Mouse (Mus musculus) lung, embryonic 15.5 days (tissue): ENCODE measurements around the gene Jak1. TPM values are rescaled to one million over a fixed set of nuclear protein-coding genes. Genes with fewer than 3 reads are reported as not detected.

ENCODE experiments used
- ATAC-seq: fragments of 200-750 bp; cut with Nextera tagmentation; 2 replicates; pipeline ENCODE4 v1.8.0; 2017; ENCODE audit warnings: moderate number of reproducible peaks, borderline replicate concordance; ENCODE audit not compliant: low FRiP score, low TSS enrichment; ENCODE audit errors: extremely low read depth
- H3K27ac ChIP-seq: fragments of 300-500 bp; sonication (generic); 2 replicates; pipeline ENCODE4 v1.5.1; 2015; ENCODE audit warnings: moderate library complexity, mild to moderate bottlenecking, inconsistent platforms
- H3K27me3 ChIP-seq: fragments of 300-500 bp; sonication (generic); 2 replicates; pipeline ENCODE4 v1.6.1; 2015; ENCODE audit warnings: inconsistent platforms
- H3K36me3 ChIP-seq: fragments of 300-500 bp; sonication (generic); 2 replicates; pipeline ENCODE4 v1.6.1; 2015; ENCODE audit warnings: inconsistent platforms
- H3K4me1 ChIP-seq: fragments of 300-500 bp; sonication (generic); 2 replicates; pipeline ENCODE4 v1.6.1; 2015; ENCODE audit warnings: inconsistent platforms
- H3K4me2 ChIP-seq: fragments of 300-500 bp; sonication (generic); 2 replicates; pipeline ENCODE4 v1.6.1; 2015; ENCODE audit warnings: inconsistent platforms, mild to moderate bottlenecking, moderate library complexity
- H3K4me3 ChIP-seq: fragments of 300-500 bp; sonication (generic); 2 replicates; pipeline ENCODE4 v1.5.1; 2015; ENCODE audit warnings: mild to moderate bottlenecking, inconsistent platforms
- H3K9ac ChIP-seq: fragments of 300-500 bp; sonication (generic); 2 replicates; pipeline ENCODE4 v1.6.1; 2015; ENCODE audit warnings: inconsistent platforms
- H3K9me3 ChIP-seq: fragments of 300-500 bp; sonication (generic); 2 replicates; pipeline ENCODE4 v1.6.1; 2016; ENCODE audit warnings: inconsistent platforms
- WGBS: fragments of 180-500 bp; shearing (Covaris S2); methylation state at CpG from one replicate; pipeline ENCODE4 v1.1.7; 2015; 5-methylcytosine and 5-hydroxymethylcytosine counted together
- polyA plus RNA-seq: library from polyadenylated mRNA; unstranded; fragments of >200 nt; fragmentation: Nextera tagmentation; extraction: Ambion mirVana; gene quantifications from 2 replicates; pipeline ENCODE4 v1.2.1, GENCODE M21; 2015

Jak1 gene
- 75.1 and 84.6 TPM in 2 replicates for polyA plus RNA-seq

DNA sequence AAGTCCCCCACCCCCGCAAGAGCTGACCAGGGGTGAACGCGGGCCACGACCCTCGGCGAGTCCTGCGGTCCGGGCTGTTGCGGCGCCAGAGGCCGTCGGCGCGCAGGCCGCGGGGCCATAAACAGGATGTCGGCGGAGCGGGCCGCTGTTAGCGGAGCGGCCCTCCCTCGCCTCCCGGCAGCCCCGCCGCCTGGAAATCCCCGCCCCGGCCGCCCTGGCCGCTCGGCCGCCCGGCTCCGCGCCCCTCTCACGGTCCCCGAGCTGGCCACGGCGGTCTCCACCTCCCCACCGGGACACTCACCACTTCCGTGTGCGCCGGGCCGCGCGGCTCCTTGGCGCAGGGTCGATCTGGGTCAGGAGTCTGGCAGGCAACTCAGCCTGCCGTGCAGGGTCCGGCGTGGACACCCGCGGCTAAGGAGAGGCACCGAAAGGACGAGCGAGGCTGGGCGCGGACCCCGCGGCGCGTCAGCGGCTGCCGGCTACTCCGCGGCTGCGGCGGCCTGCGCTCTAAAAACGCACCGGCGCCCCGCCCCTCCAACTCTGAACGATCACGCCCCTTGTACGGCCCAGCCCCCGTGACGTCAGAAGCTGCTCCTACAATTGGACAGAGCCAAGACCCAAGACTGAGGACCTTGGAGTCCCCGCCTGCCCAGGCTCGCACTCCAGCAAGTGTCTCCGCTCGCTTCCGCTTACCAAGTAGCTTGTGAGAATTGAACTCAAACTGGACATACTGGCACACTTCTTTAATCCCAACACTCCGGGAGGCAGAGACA lies at the start of gene Jak1:
Gene Jak1, minus strand, starts transcription at position 542 of the 773 bp plus-strand sequence.
- Histone ChIP-seq H3K4me1 (0 out of 2 replicates have a peak, but pooled peaks cover 12% of the 10 kb centered on the region), H3K9ac (peak within 1 kb of the TSS; percentile 74), H3K4me3 (peak within 1 kb of the TSS; percentile 70), H3K9me3 (no peaks in the 10 kb centered on the region), H3K36me3 (no peaks in the 10 kb centered on the region), H3K27me3 (no peaks in the 10 kb centered on the region), H3K4me2 (peak within 1 kb of the TSS; percentile 76), H3K27ac (peak within 1 kb of the TSS; percentile 87)
- peak; percentile 100 for ATAC-seq
- WGBS, result 2% methylated on average over 75 of the region's 84 CpGs

DNA sequence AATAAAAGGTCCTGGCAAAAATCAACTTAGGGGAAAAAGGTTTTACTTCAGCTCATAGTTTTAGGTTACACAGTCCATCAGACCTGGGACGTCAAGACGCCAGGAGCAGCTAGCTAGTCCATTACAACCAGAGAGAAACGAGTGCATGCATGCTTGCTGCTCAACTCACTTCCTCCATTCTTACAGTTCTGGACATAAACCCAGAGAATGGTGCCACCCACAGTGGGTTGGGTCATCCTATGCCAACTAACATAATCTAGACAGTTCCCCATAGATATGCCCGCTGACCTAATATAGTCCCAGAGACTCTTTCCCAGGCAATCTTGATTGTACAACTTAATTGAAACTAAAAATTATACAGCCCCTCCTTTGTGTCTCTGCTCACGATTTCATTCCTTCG lies 47.0 kb upstream of the Jak1 start:
- Histone ChIP-seq H3K27ac (no peak overlapping the region), H3K4me1 (no peaks in the 10 kb centered on the region), H3K36me3 (no peaks in the 10 kb centered on the region), H3K27me3 (peaks cover 3% of the 10 kb centered on the region; the same call in 1 of the 2 replicates), H3K9ac (no peak overlapping the region), H3K4me3 (no peak overlapping the region), H3K4me2 (no peak overlapping the region), H3K9me3 (no peaks in the 10 kb centered on the region)
- WGBS, result 73% methylated on average over 6 of the region's 6 CpGs
- ATAC-seq, result no peak

DNA sequence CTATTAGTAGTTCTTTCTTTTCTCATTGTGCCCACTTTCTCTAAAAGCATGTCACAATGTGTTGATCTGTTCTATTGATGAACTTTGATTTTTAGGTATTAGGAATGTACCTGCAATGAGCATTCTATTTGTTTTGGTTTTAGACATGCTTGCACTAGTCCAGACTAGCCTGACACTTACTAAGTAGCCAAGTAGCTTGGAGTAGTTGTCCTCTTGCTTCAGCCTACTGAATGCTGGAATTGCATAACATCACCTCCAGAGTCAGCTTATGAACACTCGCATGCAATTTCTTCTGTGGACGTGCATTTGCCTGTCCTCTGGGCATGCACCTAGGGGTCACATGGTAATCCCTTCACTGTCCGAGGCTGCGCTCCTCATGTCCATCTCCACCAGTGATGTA lies 43.1 kb upstream of the Jak1 start:
- Histone ChIP-seq H3K4me3 (no peak overlapping the region), H3K4me2 (no peak overlapping the region), H3K27me3 (peaks cover 3% of the 10 kb centered on the region; the same call in 1 of the 2 replicates), H3K9me3 (no peaks in the 10 kb centered on the region), H3K4me1 (no peaks in the 10 kb centered on the region), H3K27ac (no peak overlapping the region), H3K36me3 (no peaks in the 10 kb centered on the region), H3K9ac (no peak overlapping the region)
- ATAC-seq, result no peak
- WGBS, result 91% methylated on average over 4 of the region's 4 CpGs

DNA sequence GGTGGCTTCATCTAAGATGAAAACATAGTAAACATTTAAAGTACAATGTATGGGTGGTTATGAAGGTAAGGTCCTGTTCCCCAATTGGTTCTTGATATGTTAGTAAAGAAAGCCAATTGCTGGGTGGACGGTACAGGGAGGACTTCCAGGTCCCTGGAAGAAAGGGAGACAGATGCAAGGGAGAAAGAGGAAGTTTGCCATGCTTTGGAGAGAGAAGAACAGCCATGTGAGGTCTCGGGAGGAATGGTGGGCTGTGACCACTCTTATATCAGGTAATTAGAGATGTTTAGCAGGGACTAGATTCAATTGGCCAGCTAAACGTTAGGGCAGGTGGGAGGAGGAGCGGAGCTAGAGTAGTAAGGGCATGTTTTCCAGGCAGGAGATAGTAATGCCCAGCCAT lies 42.2 kb upstream of the Jak1 start:
- Histone ChIP-seq H3K9me3 (no peaks in the 10 kb centered on the region), H3K27me3 (peaks cover 3% of the 10 kb centered on the region; the same call in 1 of the 2 replicates), H3K36me3 (no peaks in the 10 kb centered on the region), H3K4me3 (no peak overlapping the region), H3K4me2 (no peak overlapping the region), H3K9ac (no peak overlapping the region), H3K27ac (no peak overlapping the region), H3K4me1 (no peaks in the 10 kb centered on the region)
- no peak for ATAC-seq
- WGBS, result 54% methylated on average over 4 of the region's 4 CpGs

DNA sequence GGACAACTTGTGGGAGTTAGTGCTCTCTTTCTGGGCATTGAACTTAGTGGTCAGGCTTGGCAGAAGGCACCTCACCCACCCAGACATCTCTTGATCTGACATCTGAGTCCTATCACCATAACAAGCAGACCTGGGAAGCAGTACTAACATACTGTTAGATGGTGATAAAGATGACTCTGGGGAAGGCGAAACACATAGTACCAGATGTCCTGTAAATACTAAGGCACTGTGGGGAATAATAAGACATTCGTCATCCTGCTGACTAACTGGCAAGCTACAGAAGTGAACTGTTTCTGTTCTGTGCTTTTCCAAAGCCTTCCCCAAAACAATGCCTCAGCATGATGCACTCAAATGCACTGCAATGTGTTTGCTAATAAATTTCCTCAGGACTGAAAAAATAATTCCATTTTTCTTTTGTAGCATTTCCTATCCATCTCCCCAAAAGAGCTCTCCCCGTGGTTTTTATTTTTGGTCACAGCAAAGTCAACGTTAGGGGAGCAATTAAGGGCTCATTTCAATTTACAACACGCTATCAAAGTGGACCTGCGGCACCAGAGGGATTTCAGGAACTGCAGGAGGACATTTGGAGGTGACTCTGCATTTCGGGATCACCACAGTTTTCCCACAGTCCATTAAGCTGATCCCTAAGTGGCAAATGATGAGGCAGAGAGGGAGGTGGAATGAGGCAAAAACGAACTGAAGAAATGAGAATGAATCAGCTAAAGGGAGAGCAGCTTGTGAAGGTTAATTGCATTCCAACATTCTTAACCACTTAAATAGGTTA lies 41.2 kb upstream of the Jak1 start:
- H3K27ac ChIP-seq, result no peak overlapping the region
- H3K36me3 ChIP-seq, result no peaks in the 10 kb centered on the region
- H3K4me1 ChIP-seq, result 0 out of 2 replicates have a peak, but pooled peaks cover 5% of the 10 kb centered on the region
- ATAC-seq, result no peak
- no peak overlapping the region for H3K4me2 ChIP-seq
- 35% methylated on average over 8 of the region's 8 CpGs for WGBS
- no peak overlapping the region for H3K9ac ChIP-seq
- no peaks in the 10 kb centered on the region for H3K27me3 ChIP-seq
- no peaks in the 10 kb centered on the region for H3K9me3 ChIP-seq
- H3K4me3 ChIP-seq, result no peak overlapping the region

DNA sequence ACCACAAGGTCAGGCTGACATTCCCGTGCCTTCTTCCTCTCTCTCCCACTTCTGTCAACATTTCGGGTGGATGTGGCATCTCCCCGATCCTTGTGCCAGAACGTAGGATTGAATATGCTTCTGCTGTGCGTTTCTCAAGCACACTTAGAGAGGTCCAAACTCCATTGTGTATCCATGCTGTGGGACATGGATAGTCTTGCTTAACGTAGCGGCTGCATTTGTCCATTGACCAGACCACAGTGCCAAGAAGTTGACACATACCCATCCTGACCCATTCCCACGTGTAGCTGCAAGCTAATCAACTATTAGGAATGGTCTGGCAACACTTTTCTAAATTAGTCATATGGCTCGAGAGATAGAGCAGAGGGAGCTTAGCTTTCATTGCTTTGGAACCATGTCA lies 40.0 kb upstream of the Jak1 start:
- no peaks in the 10 kb centered on the region for H3K36me3 ChIP-seq
- H3K27me3 ChIP-seq, result no peaks in the 10 kb centered on the region
- WGBS, result 67% methylated on average over 9 of the region's 9 CpGs
- H3K4me2 ChIP-seq, result no peak overlapping the region
- H3K4me3 ChIP-seq, result no peak overlapping the region
- no peaks in the 10 kb centered on the region for H3K9me3 ChIP-seq
- no peak overlapping the region for H3K27ac ChIP-seq
- no peak overlapping the region for H3K9ac ChIP-seq
- H3K4me1 ChIP-seq, result peaks cover 5% of the 10 kb centered on the region; the same call in 1 of the 2 replicates
- ATAC-seq, result no peak

DNA sequence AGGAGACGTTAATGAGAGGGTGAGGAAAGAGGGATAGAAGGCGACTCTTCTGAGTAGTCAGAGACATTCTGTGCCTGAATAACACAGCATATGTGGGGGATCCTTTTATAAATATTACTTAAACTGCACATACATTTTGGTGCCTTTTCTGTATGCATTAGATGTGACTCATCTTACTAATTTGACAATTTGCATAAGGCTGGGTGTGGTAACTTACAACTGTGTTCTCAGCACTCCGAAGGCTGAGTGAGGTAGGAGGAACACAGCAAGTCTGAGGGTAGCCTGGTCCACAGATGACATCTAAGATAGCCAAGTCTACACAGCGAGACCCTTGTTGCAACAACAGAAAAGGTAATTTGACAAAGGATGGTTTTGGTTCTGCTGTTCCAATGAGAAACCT lies 39.0 kb upstream of the Jak1 start:
- no peaks in the 10 kb centered on the region for H3K27me3 ChIP-seq
- H3K9ac ChIP-seq, result no peak overlapping the region
- no peak for ATAC-seq
- no peaks in the 10 kb centered on the region for H3K9me3 ChIP-seq
- H3K4me2 ChIP-seq, result no peak overlapping the region
- no peaks in the 10 kb centered on the region for H3K36me3 ChIP-seq
- H3K27ac ChIP-seq, result no peak overlapping the region
- H3K4me3 ChIP-seq, result no peak overlapping the region
- WGBS, result 85% methylated on average over 4 of the region's 4 CpGs
- peaks cover 5% of the 10 kb centered on the region; the same call in 1 of the 2 replicates for H3K4me1 ChIP-seq

DNA sequence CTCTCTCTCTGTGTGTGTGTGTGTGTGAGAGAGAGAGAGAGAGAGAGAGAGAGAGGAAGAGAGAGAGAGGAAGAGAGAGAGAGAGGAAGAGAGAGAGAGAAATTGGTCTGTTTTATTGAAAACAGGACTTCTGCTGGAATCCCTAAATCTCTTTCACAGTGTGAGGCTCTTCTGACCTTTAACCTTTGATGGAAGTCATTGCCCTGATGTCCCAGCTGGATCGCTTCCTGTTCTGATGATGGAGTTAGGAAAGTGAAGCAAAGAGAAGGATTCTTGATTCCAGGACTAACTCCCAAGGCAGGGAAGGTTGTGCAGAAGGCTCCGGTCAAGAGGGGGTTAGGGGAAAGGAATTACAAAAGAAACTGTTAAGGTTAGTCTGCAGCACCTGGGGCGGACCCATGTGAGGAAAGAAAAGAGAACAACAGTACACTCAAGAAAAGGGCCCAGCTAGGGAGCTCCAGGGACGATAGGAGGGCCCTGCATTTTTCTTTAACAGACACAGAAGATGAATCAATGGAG lies 35.4 kb upstream of the Jak1 start:
- Histone ChIP-seq H3K27ac (no peak overlapping the region), H3K36me3 (no peaks in the 10 kb centered on the region), H3K9ac (no peak overlapping the region), H3K4me1 (peaks cover 5% of the 10 kb centered on the region; the same call in 1 of the 2 replicates), H3K4me2 (no peak overlapping the region), H3K4me3 (no peak overlapping the region), H3K27me3 (no peaks in the 10 kb centered on the region), H3K9me3 (no peaks in the 10 kb centered on the region)
- 57% methylated on average over 4 of the region's 4 CpGs for WGBS
- no peak for ATAC-seq

DNA sequence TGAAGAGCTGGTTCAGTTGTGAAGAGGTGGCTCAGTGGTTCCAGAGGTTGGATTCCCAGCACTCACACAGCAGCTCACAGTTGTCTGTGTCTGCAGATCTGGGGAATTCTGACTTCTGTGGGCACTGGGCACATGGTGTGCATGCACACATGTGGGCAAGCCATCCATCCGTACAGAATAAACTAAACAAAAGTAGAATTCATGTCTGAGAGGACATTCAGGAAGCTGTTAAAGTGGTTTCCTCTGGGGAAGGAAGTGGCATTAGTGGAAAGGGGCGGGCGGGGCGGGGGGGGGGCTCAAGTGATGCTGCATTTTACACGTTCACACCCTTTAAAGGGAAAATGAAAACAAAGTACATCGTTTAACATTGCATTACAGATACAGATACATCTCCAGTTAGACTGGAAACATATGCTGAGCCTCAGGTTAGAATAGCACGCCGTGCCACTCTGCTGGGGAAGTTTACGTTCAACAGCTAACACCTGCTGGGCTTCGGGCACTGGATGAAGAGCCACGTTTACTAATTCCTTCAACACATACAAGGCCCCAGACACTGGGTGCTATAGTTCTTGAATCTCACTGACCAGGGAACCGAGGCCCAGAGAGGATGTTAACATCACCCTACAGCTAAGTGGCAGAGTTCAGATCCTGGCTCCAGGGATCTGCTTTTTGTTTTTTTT lies 33.4 kb upstream of the Jak1 start:
- peaks cover 8% of the 10 kb centered on the region; the same call in 1 of the 2 replicates for H3K4me1 ChIP-seq
- 57% methylated on average over 12 of the region's 12 CpGs for WGBS
- no peaks in the 10 kb centered on the region for H3K9me3 ChIP-seq
- no peak overlapping the region for H3K9ac ChIP-seq
- H3K36me3 ChIP-seq, result no peaks in the 10 kb centered on the region
- H3K27ac ChIP-seq, result no peak overlapping the region
- no peak for ATAC-seq
- H3K27me3 ChIP-seq, result no peaks in the 10 kb centered on the region
- no peak overlapping the region for H3K4me2 ChIP-seq
- no peak overlapping the region for H3K4me3 ChIP-seq

DNA sequence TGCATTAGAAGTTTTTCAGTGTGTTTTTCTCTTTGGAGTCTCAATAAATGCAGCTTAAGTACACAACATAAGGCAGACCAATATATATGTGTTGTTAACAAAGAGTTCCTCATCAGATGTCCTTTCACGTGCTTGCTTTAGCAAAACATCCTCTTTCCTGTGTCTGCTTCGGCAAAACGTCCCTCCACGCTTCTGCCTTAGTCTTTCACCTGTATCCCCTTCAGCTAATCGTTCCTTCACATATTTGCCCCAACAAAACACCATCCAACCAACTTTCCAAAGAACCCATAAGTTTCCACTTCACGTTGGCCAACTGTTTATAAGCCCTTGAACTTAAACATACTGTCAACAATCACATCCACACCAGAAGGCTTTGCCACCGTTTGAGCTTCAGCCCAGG lies 31.8 kb upstream of the Jak1 start:
- H3K36me3 ChIP-seq, result no peaks in the 10 kb centered on the region
- no peak for ATAC-seq
- 59% methylated on average over 7 of the region's 7 CpGs for WGBS
- H3K27ac ChIP-seq, result no peak overlapping the region
- no peaks in the 10 kb centered on the region for H3K9me3 ChIP-seq
- H3K4me2 ChIP-seq, result no peak overlapping the region
- H3K4me3 ChIP-seq, result no peak overlapping the region
- no peak overlapping the region for H3K9ac ChIP-seq
- peaks cover 24% of the 10 kb centered on the region for H3K4me1 ChIP-seq
- no peaks in the 10 kb centered on the region for H3K27me3 ChIP-seq

DNA sequence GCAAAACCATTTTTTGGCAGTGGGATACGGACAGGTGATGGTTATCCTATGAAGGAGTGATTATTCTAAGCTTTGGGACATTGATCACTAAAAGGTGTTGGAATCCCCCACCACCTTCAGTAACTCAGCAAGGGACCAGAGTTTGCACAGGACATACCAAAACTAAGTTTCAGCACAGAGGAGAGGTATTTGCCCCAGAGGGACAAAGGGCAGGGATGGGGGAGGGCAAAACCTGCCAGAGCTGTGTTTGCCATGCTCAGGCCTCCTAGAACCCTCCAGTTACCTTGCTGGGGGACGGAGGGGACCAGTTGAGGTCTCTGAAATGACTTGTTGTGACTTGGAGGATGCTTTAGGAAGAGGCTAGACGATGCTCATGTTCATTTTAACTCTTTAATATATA lies 30.7 kb upstream of the Jak1 start:
- Histone ChIP-seq H3K4me1 (peaks cover 23% of the 10 kb centered on the region), H3K9me3 (no peaks in the 10 kb centered on the region), H3K4me2 (no peak overlapping the region), H3K27me3 (0 out of 2 replicates have a peak, but pooled peaks cover 3% of the 10 kb centered on the region), H3K27ac (no peak overlapping the region), H3K4me3 (no peak overlapping the region), H3K36me3 (no peaks in the 10 kb centered on the region), H3K9ac (no peak overlapping the region)
- ATAC-seq, result no peak
- 66% methylated on average over 3 of the region's 3 CpGs for WGBS
